Mouse (Mus musculus) kidney, postnatal 0 days (tissue): Measurements from ENCODE around the gene Calhm2. TPM values are rescaled to one million over a fixed set of nuclear protein-coding genes. Genes with fewer than 3 reads are reported as not detected.

Source experiments
- ATAC-seq: fragments of 200-750 bp; cut with Nextera tagmentation; replicated peaks from 2 replicates; pipeline ENCODE4 v1.8.0; 2017; ENCODE audit warnings: low read depth, moderate number of reproducible peaks, moderate TSS enrichment, moderate library complexity; ENCODE audit not compliant: low FRiP score
- DNase-seq: peaks from one replicate; pipeline ENCODE4 v3.0.0-alpha.2; 2016; ENCODE audit warnings: low spot score
- H3K27ac ChIP-seq: fragments of 300-500 bp; sonication (generic); 2 replicates; pipeline ENCODE4 v1.5.1; 2014; ENCODE audit warnings: mild to moderate bottlenecking
- H3K27me3 ChIP-seq: fragments of 300-500 bp; sonication (generic); 2 replicates; pipeline ENCODE4 v1.6.1; 2014; ENCODE audit warnings: low read length, mixed read lengths; ENCODE audit not compliant: insufficient read depth
- H3K36me3 ChIP-seq: fragments of 300-500 bp; sonication (generic); 2 replicates; pipeline ENCODE4 v1.6.1; 2014; ENCODE audit warnings: low read length, mixed read lengths; ENCODE audit not compliant: insufficient read depth
- H3K4me1 ChIP-seq: fragments of 300-500 bp; sonication (generic); replicated peaks from 2 replicates; pipeline ENCODE4 v1.6.1; 2014; ENCODE audit warnings: antibody characterized with exemption, low read length, mixed read lengths; ENCODE audit not compliant: insufficient read depth
- H3K4me2 ChIP-seq: fragments of 300-500 bp; sonication (generic); 2 replicates; pipeline ENCODE4 v1.6.1; 2014; ENCODE audit warnings: mild to moderate bottlenecking, low read length, moderate library complexity, mixed read lengths
- H3K4me3 ChIP-seq: fragments of 300-500 bp; sonication (generic); replicated peaks from 2 replicates; pipeline ENCODE4 v1.5.1; 2014; ENCODE audit warnings: low read depth, low read length
- H3K9ac ChIP-seq: fragments of 300-500 bp; sonication (generic); 2 replicates; pipeline ENCODE4 v1.6.1; 2014; ENCODE audit warnings: low read depth, low read length
- H3K9me3 ChIP-seq: fragments of 300-500 bp; sonication (generic); replicated peaks from 2 replicates; pipeline ENCODE4 v1.6.1; 2016; ENCODE audit warnings: low read length, inconsistent platforms, mixed read lengths
- CTCF ChIP-seq: IDR thresholded peaks from 2 replicates; pipeline ENCODE4 v1.5.1; 2016; ENCODE audit warnings: antibody characterized with exemption, low read depth, mild to moderate bottlenecking, moderate library complexity
- WGBS: fragments of 180-500 bp; shearing (Covaris S2); extraction: QIAGEN DNeasy Blood & Tissue Kit; methylation state at CpG from one replicate; pipeline ENCODE4 v1.1.7; 2014; 5-methylcytosine and 5-hydroxymethylcytosine counted together
- polyA plus RNA-seq: library from polyadenylated mRNA; unstranded; fragments of >200 nt; fragmentation: Nextera tagmentation; extraction: Ambion mirVana; gene quantifications from 2 replicates; pipeline ENCODE4 v1.2.1, GENCODE M21; 2015

Gene Calhm2
- polyA plus RNA-seq, 1 experiment from 2014 or later = 5.4 TPM

- Histone ChIP-seq H3K36me3 (no peaks in the 10 kb centered on the region), H3K27me3 (no peaks in the 10 kb centered on the region), H3K4me1 (0 out of 2 replicates have a peak, but pooled peaks cover 4% of the 10 kb centered on the region), H3K9me3 (no peaks in the 10 kb centered on the region), H3K4me3 (no peak overlapping the region), H3K4me2 (peak overlapping the region; percentile 46; the same call in 1 of the 2 replicates), H3K9ac (no peak overlapping the region), H3K27ac (no peak overlapping the region)
- 60% methylated on average over 12 of the region's 12 CpGs for WGBS
- DNase-seq (no peak), ATAC-seq (no peak)
- no peak for TF ChIP-seq CTCF
Observed at GRCm38 (mm10) chr19:47152062-47152369, 13.9 kb upstream of the Calhm2 start.

GRCm38 (mm10) chr19:47151332-47152061 lies 13.4 kb upstream of the Calhm2 start:
- peak overlapping the region; percentile 17; the same call in 1 of the 2 replicates for H3K4me3 ChIP-seq
- no peaks in the 10 kb centered on the region for H3K9me3 ChIP-seq
- peak overlapping the region; percentile 46 for H3K4me2 ChIP-seq
- H3K9ac ChIP-seq = 0 out of 2 replicates have a peak overlapping the region, but pooled peaks have one; percentile 27
- H3K4me1 ChIP-seq = 0 out of 2 replicates have a peak, but pooled peaks cover 4% of the 10 kb centered on the region
- no peaks in the 10 kb centered on the region for H3K27me3 ChIP-seq
- TF ChIP-seq CTCF = no peak
- no peak overlapping the region for H3K27ac ChIP-seq
- H3K36me3 ChIP-seq = no peaks in the 10 kb centered on the region
- DNase-seq (no peak), ATAC-seq (no peak)
- 30% methylated on average over 32 of the region's 32 CpGs for WGBS

- WGBS = 9% methylated on average over 3 of the region's 4 CpGs
- no peak for DNase-seq
Observed at GRCm38 (mm10) chr19:47149854-47150253, 11.8 kb upstream of the Calhm2 start.

GRCm38 (mm10) chr19:47148267-47148847 lies 10.3 kb upstream of the Calhm2 start:
- no peak for TF ChIP-seq CTCF
- H3K27ac ChIP-seq = no peak overlapping the region
- 68% methylated on average over 5 of the region's 5 CpGs for WGBS
- ATAC-seq = no peak
- no peaks in the 10 kb centered on the region for H3K9me3 ChIP-seq
- H3K9ac ChIP-seq = no peak overlapping the region
- no peak for DNase-seq
- H3K36me3 ChIP-seq = no peaks in the 10 kb centered on the region
- no peak overlapping the region for H3K4me3 ChIP-seq
- H3K4me2 ChIP-seq = no peak overlapping the region
- no peaks in the 10 kb centered on the region for H3K27me3 ChIP-seq
- 0 out of 2 replicates have a peak, but pooled peaks cover 4% of the 10 kb centered on the region for H3K4me1 ChIP-seq

More at GRCm38 (mm10) chr19:47149854-47150253, 11.8 kb upstream of the Calhm2 start:
- Histone ChIP-seq H3K9ac (no peak overlapping the region), H3K27me3 (no peaks in the 10 kb centered on the region), H3K9me3 (no peaks in the 10 kb centered on the region), H3K27ac (no peak overlapping the region), H3K4me3 (no peak overlapping the region), H3K4me2 (no peak overlapping the region), H3K36me3 (no peaks in the 10 kb centered on the region), H3K4me1 (0 out of 2 replicates have a peak, but pooled peaks cover 4% of the 10 kb centered on the region)
- ATAC-seq = no peak
- no peak for TF ChIP-seq CTCF

GRCm38 (mm10) chr19:47144154-47144553 lies 6.1 kb upstream of the Calhm2 start, which contains the start of gene Calhm1:
Gene Calhm1, minus strand, starts transcription at chr19:47144254.
- ATAC-seq = no peak
- WGBS = 86% methylated on average over 6 of the region's 6 CpGs
- Histone ChIP-seq H3K9ac (no peak within 1 kb of the TSS), H3K36me3 (no peaks in the 10 kb centered on the region), H3K4me2 (no peak within 1 kb of the TSS), H3K9me3 (no peaks in the 10 kb centered on the region), H3K4me1 (no peaks in the 10 kb centered on the region), H3K27ac (no peak within 1 kb of the TSS), H3K27me3 (no peaks in the 10 kb centered on the region), H3K4me3 (no peak within 1 kb of the TSS)
- DNase-seq = no peak
- TF ChIP-seq CTCF = no peak

GRCm38 (mm10) chr19:47142438-47142837 lies 4.3 kb upstream of the Calhm2 start:
- TF ChIP-seq CTCF = no peak
- WGBS = 76% methylated on average over 6 of the region's 6 CpGs
- Histone ChIP-seq H3K36me3 (no peaks in the 10 kb centered on the region), H3K4me3 (no peak overlapping the region), H3K9ac (no peak overlapping the region), H3K4me2 (no peak overlapping the region), H3K4me1 (no peaks in the 10 kb centered on the region; the same call in 1 of the 2 replicates), H3K27me3 (no peaks in the 10 kb centered on the region), H3K9me3 (no peaks in the 10 kb centered on the region), H3K27ac (no peak overlapping the region)
- no peak for ATAC-seq
- DNase-seq = no peak
